Mouse (Mus musculus) bone marrow, adult 2 months (tissue): ENCODE measurements at regions not wholly inside any gene's neighbourhood (a gene's known extent, or its start where the extent isn't known, plus 50 kb on each side); places are given as distances from the start of the nearest gene placed in this dataset.
"Not testable (repeated sequence)": the region's sequence is repeated elsewhere in the genome, so short reads cannot be mapped to it uniquely, and the experiment has no call there.

ENCODE experiments used
- CTCF ChIP-seq: fragments of 200-500 bp; IDR thresholded peaks from 2 replicates; pipeline ENCODE4 v1.5.1; 2011; ENCODE audit warnings: low read length, control low read depth; ENCODE audit not compliant: control insufficient read depth, insufficient read depth
- POLR2A ChIP-seq: fragments of 200-500 bp; IDR thresholded peaks from 2 replicates; pipeline ENCODE4 v1.6.1; 2011; ENCODE audit warnings: low read depth, mild to moderate bottlenecking, control low read depth, low read length, borderline replicate concordance; ENCODE audit not compliant: control insufficient read depth

DNA sequence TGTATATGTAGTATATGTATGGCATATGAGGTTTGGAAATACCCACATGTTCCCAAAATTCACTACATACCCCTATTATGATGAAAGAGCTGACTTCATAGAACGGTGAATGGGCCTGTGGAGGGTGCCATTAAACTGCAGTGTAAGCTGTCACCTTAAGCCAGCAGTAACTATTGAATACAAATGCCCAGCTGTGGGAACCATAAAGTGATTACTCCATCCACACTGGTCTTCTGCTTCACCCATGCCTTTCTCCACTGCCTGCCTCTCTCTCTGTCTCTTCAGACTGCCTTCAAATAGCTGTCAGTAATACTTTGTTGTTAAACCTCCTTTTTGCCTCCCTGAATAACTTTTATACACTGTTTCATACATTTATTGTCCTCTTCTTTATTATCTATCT lies 143.5 kb upstream of the Tacstd2 start:
- TF ChIP-seq CTCF, POLR2A: not testable (repeated sequence)
